Mouse (Mus musculus) lung, postnatal 25 days (tissue): ENCODE data around the gene Gzmd.

ENCODE experiments used
- DNase-seq: peaks from one replicate; pipeline ENCODE4 v3.0.0; 2022; ENCODE audit warnings: low spot score

The Gzmd gene

DNA sequence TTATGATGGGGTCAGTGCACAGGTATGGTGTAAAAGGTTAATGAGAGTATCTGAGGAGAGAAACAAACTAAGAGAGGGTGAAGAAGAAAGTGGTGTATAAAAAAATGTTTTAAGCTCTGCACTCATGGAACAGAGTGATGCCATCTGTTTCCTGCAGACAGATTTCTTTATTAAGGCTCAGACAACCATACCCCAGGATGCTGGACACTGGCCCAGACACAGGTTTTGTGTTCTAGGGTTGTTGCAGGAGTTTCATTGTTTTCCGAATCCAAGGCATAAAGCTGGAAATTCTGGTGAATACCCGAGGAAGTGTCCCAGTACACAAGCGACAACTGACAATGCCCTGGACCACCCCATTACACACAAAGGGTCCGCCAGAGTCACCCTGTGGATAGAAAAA lies 50.4 kb downstream of the Gzmd start:
- no peak for DNase-seq
